Mouse (Mus musculus) kidney, postnatal 4 days (tissue): ENCODE data around the gene 4930432K21Rik.

Experiments
- DNase-seq, 2 experiments: peaks; one replicate each; pipeline ENCODE4 v3.0.0; 2021; ENCODE audit warnings: mixed read lengths in 2 of 2

4930432K21Rik gene

DNA sequence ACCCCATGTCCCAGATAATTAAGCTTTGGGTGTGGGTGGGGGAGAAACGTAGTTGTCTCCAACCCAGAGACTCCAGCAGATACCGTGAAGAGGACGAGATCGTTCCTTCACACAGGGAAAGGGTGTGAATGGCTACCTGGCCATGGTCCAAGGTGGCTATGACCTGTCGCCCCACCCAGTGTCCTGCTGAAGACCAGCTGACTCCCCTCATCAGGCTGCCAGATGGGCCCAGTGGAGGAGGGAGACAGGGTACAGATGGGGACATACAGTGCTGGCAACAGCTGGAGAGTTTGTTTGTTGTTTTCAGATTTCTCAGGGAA is 666 bp downstream of the 4930432K21Rik start:
- DNase-seq = peak; percentile 25 to 27

DNA sequence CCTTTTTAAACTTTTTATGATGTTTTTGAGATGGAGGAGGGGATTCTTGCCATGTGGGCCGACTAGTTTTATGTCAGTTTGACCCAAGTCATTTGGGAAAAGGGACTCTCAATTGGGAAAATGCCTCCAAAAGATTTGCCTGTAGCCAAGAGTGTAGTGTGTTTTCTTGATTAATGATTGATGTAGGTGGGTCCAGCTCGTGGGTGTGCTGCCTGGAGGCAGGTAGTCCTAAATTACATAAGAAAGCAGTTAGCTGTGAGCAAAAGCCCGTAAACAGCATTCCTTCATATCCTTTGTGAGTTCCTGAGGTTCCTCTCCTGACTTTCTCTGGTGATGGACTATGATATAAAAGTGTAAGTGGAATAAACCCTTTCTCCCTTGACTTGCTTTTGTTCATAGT is 1.4 kb downstream of the 4930432K21Rik start:
- no peak for DNase-seq

DNA sequence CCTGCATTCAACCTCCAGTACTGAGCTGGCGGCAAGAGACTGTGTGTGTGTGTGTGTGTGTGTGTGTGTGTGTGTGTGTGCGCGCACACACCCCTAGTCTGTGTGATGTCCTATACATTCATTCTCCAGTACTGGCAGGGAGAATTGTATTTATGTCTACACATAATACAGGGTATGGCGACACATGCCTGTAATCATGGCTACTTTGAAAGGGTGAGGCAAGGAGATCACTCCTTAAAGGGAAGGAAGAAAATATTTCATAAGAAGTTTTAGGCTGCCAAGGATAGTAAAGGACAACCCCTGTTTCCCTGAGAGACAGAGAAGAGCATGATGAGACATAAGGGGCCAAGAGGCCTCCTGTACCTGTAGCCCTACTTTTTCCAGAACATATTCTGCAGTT is 9.8 kb downstream of the 4930432K21Rik start:
- no peak for DNase-seq

DNA sequence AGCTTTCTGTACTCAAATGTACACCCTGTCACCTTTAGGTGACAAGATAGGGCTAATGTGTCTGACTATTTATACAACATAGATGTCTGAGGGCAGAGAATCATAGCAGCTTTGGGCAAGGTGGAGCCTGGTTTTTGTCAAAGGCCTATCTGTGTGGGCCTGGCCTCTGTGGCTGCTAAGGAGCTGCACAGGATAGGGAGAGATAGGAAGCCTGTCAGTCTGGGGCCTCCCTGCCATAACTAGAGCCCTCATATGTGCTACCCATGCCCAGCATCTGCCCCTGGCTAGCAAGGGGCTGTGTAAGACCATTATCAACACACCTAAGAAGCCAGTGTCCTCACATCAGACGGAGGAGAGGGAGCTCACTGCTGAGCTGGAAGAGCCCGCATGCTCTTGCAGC is 19.9 kb downstream of the 4930432K21Rik start:
- DNase-seq = no peak

DNA sequence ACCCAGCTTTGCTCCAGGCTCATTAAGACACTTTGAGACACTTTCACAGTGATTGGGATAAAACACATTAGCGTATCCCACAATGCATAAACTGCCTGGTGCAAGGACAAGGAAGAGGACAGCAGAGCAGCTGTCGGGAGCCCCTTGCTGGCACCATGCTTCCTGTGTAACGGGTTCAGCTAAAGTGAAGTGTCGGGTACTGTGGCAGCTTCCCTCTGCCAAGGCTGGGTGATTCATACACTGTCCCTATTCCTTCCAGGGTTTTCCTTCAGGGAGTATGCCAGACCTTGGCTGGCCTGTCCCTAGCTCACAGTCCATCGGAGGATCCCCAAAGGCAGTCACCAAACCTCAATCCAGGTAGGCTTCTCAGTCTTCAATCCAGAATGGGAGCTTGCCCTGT is 22.3 kb downstream of the 4930432K21Rik start:
- DNase-seq = no peak

DNA sequence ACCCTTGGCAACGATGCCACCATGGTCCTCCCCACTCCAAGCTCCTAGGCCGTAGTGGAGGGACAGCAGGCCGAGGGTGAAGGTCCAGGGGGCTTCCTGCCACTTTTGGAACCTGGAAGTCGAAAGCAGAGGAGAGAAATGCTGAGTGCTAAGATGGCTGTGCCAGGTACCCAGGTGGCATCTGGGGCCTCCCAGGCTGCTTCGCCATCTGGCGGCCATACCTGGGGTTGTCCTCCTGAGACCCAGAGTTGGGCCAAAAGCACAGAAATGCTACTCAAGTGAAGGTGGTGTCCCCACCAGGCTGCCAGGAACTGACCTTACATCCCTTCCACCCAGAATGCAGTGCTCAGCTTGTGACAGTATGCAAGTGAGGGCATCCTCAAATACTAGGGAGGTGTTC is 26.0 kb downstream of the 4930432K21Rik start:
- DNase-seq = peak; percentile 39 to 54

DNA sequence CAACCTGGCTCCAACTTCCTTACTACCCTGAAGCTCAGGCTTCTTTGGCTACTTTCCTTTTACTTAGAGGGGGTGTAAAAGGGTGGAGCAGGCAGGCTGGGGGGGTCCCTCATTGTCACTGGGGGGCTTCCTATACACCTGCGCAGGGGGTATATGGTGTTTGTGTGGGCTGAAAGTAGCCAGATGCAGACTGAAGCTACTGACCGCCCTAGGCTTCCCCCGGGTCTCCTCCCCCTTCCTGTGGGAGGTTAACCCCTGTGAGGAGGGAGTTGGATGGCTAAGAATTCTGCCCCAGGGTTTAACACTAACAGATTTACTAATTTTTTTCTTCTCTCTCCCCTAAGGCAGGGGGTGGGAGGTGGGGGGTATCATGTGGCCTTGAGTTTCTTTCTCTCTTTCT is 28.7 kb downstream of the 4930432K21Rik start:
- peak; percentile 33 to 53 for DNase-seq

DNA sequence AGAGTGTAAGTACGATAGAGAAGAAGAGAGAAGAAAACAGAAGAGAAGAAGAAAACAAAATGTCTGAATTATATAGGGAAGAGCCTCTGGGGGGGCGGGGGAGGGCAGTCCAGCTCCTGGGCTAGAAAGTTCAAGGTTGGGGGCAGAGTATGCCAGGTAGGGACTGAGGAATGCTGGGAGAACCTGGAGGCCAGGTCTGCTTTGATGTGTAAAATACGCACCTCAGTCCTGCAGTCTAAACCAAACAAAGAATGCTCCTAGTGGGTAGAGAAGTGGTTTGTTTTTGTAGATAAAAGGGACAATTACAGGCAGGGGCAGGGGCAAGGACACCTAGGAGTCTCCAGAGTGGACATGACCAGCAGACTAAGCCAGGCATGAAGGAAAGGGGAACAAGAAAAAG is 29.6 kb downstream of the 4930432K21Rik start:
- DNase-seq = no peak

DNA sequence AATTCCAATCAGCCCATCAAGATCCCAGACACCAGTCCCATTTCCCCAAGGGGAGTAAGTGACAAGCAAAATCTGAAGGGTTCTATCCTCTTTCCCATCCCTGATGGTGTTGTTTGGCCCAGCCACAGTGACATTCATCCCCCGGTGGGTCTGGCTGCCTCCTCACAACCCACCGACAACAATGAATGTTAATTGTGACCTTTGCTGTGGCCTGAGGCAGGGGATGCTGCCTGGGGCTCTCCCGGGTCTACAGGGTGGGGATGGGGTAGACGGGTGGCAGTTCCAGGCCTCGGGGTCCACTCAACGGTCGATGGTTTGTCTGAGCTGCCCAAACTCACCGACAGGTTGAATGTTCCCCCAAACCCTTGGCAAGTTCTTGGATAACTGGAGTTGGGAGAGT is 30.8 kb downstream of the 4930432K21Rik start:
- DNase-seq = no peak

DNA sequence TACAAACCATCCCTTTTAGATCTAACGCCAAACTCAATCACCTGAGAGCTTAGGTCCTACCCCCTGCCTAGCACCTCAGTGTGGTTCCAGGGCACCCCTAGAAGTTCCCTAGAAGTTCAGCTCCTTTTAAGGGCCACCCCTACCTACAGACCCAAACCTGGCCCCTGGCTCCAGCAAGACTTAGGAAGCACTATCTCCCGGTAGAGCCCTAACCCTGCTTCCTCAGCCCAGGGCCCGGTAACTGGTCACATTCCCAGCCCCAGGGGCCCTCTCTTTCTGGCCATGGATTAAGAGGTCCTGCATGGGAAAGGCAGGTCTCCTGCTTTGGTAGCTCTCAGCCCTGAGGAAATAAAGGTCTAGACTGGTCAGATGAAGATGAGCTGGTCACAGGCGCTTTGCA is 32.1 kb downstream of the 4930432K21Rik start:
- DNase-seq = no peak

DNA sequence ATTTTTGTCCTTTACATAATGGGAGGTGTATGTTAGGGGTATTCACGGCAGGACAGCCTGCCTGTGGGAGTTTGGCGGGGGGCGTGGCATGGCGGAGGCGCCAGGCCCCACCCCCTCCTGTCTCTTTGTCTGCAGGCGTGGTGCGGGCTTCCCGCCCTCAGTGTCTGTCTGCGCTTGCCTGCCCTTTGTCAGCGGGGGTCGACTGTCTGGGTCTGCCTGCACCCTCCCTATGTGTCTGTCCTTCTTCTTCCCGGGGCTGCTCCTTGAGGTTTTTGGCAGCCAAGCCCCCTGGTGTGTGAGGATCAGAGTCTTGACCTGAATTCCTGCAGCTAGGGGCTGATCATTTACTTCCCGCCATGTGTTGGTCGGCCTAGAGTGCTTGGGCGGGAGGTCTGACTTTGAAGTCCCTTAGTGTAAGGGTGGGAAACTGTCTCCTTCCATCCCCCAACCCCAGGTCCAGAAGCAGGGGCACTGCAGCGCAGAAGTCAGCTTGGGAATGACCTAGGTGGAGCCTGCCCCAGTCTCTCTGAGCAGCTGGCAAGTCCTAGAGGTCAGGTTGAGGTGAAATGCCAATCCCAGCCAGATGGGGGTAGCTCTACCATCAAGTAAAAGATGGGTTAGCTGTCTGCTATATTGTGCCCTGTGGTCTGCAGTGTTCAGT is 32.8 kb downstream of the 4930432K21Rik start:
- DNase-seq = peak; percentile 79 to 86

DNA sequence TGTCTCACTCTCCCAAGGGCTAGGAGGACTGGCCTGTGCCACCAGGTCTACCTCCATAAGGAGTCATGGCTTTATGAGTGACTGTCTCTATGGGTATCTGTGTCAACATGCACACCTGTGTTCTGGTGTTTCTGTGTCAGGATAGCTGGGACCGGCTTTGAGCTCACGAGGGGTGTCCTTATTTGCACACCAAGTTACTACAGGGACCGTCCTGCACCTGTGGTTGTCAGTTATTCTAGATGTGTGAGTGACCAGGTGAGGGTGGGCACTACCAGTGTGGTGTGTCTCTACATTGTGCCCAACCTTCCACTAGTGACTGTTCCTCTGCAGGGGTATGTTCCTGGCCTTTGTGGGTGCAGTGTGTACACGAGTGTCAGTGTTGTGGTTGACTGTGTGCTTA is 35.0 kb downstream of the 4930432K21Rik start:
- peak in 1 of 2 experiments; percentile 27 for DNase-seq

DNA sequence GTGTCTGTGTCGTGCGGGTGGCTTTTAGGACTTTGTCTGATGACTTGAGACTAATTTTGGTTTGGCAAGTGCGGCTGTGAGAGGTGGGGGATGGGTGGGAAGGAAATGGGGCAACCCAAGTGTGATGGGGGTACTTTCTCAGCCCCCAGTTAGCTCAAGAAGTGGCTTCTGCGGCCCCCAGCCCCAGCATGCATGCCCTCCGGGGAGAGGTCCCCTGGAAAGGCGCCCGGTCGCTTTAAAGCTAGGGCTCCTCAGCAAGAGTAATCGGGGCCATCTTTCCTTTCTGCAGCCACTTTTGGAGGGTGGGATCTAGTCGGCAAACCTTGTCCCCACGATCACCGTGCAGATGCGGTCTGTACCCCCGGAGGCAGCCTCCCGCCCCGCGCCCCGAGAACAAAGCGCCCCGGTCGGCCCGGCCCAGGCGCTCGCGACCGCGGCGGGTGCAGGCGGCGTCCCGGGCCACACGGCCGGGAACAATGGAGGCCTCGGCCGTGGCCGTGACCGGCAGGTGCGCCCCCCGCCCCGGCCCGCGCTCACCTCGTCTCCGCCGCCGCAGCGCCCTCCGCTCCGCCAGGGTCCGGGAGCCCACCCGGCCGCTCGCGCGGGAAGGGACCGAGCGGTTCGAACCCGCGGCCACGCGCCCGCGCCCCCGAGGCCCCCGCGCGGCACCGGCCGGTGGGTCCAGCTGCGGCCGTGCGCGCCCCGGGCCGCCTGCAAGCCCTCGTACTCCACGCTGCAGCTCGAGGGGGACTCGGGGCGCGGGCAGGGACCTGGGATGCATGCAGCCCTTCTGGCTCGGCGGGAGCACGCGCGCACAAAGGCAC is 35.6 kb downstream of the 4930432K21Rik start:
- DNase-seq = peak; percentile 70 to 79

DNA sequence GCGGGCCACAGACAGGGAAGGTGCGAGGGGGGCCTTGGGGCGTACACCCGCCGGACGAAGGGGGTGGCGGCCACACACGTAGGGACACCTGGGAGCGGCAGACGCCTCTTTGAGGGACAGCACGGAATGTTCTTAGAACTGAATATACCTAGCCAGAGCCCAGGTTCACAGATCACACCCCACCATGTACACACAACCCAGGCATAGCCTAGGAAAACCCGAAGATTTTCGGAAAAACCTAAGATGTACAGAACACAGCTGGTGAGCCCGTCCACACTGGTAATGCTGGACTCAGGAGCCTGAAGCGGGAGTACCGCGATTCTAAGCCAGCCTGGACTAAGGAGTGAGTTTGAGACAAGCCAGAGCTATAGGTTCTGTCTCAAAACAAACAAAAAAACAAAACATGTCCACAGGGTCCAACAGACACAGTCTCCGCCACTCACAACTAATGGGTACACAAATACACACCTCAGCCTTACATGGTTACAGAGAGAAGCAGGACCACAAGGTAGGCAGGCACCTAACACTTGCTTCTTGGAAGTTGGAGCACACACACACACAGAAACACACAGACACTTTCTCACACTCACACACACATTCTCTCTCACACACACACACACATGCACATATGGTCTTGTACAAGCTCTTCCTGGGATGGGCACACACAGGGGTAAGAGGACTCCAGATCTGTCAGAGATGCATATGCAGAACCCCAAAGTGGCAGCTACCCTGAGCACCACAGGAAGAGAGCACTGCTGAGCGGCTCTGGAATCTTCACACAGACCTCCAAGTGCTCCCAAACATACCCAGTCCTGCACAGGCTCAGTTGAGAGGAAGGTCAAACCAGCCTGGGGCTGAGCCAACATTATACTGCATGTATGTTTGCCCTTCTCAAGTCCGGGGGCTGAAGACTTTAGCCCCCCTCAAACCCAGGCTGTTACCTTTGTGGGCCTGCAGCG is 36.5 kb downstream of the 4930432K21Rik start:
- no peak for DNase-seq

DNA sequence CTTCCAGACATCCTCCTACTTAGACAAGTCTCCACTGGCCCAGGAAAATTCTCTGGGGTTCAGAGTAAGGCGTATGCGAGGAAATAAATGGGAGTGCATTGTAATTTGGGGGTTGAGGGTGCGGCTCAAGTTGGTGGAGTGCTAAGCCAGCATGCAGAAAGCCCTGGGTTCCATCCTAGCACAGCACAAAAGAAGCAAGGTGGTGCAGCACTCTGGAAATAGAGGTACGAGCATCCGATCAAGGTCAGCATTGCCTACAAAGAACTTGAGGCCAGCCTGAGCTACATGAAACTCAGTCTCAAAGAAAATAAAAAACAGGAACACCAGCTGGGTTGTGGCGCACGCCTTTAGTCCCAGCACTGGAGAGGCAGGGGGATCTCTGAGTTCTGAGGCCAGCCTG is 37.3 kb downstream of the 4930432K21Rik start, which contains the start of gene Nanos3:
Gene Nanos3 (minus strand): TSS at position 101 of the 400 bp plus-strand sequence.
- no peak for DNase-seq

DNA sequence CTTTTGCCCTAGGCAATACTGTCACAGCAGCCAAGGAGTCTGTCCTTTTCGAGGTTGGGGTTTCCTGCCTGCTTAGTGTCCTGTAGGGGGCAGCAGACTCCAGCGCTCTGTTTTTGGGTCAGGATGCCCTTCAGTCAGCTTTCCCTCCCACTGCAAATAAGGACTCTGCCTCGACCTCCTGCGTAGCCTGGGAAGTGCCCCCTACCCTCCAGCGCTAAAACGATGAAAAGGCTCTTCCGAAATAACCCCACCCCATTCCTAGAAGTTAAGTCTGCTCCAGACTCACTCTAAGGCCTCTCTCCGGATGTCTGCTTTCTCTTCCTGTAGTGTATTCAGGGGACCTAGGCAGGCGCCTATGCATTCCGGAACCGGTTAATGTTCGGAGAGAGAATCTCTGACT is 38.7 kb downstream of the 4930432K21Rik start:
- peak; percentile 76 to 84 for DNase-seq

DNA sequence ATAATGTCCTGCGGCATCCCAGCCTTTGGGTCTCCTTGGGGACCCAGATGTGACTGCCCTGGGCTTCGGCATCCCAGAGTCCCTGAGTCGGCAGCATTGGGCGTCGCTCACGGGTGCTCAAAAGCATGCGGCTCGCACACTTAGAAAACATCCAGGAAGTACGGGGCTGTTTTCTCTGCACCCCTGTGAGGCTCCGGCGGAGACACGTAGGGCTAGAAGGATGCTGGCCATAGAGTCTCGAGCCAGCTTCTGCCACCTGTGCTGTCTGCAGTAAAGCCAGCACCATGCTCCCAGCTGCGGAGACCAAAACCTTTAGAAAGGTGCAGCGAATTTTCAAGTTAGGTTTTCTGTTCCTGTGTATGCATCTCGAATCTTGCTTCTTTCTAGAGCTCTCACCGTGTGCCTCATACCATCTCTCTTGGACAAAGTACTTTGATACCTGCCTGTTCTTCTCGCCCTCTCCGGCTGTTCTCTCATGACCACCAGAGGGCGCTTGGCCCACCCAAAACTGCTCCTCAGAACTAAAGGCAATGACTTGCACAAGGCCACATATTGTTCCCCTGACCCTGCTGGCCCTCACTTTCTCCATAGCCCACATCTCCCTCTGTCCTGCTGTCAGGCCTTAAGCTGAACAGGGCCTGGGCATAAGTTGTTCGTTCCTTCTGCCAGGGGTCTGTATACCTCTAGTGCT is 39.4 kb downstream of the 4930432K21Rik start:
- DNase-seq = peak; percentile 76 to 83

DNA sequence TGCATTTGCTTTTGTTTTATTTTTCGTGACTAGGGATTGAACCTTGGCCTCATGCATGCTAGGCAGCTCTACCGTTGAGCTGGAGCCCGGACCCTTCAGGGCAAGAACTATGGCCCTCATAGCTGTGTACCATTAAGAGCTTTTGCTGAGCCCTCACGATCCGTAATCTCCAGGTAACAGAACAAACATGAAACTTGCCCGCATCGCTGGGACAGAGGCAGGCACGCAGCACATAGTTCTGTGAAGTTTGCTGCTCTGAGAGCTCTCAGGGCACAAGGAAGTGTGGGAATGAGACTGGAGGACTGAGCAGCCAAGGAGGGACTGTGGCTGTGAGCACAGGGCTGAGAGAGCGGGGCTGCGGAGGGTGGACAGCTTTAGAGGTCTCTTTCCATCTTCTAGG is 40.8 kb downstream of the 4930432K21Rik start:
- no peak for DNase-seq

DNA sequence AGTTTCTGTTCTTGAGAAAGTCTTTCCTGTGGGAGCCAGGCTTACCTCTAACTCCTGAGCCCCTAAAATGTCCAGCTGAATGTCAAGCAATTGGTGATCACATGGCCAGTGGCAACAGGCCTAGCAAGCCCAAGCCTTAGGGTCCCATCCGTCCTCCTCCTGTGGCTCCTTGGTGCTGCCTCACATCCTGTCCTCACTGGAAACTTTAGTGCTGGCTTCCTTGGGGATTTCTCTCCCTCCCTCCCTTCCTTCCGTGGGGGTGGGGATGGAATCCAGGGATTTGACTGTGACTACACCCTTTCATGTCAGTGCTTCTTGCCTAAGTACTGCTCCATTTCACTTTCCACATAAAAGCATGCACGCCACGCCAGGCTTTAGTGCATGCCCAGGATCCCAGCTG is 41.8 kb downstream of the 4930432K21Rik start:
- DNase-seq = peak; percentile 60 to 74

DNA sequence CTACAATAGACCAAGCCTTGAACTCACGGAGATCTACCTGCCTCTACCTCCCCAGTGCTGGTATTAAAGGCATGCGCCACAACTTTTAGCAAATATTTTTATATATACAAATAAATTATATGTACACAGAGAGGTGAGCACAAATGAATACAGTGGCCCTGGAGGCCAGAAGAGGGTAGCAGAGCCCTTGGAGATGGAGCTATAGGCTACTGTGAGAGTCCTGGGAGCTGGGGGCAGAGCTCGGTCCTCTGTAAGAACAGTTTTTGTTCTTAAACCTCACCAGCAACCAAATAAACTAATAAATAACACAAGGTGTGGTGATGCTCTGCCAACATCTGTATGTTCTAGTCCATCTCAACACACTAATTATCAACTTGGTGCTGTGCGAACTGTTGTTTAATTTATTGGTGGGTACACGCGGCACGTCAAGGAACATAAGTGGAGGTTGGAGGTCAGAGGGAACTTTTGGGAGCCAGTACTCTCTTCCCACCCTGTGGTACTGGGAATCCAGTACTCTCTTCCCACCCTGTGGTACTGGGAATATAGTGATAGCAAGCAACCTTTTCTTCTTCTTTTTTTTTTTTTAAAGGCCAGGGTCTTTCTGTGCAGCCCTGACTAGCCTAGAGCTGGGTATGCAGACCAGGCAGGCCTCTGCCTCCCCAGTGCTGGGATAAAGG is 42.5 kb downstream of the 4930432K21Rik start:
- peak in 1 of 2 experiments; percentile 35 for DNase-seq

DNA sequence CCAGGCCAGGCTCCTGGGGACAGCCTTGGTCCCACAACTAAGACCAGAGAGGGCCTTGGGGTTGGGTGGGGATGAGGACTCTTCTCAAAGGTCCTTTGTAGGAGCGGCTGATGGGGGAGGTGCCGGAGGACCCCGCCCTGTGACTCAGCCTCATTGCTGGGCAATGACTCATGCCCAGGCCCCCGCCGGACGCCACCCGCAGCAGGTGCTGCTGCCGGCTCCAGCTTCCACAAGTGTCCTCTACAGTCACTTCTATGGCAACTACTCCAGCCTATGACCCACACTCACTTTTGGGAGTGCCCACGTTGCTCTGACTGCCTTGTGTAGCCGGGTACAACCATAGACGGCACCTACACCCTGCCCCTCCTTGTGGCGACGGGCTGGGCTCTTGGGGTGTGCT is 44.2 kb downstream of the 4930432K21Rik start:
- peak; percentile 62 to 77 for DNase-seq

DNA sequence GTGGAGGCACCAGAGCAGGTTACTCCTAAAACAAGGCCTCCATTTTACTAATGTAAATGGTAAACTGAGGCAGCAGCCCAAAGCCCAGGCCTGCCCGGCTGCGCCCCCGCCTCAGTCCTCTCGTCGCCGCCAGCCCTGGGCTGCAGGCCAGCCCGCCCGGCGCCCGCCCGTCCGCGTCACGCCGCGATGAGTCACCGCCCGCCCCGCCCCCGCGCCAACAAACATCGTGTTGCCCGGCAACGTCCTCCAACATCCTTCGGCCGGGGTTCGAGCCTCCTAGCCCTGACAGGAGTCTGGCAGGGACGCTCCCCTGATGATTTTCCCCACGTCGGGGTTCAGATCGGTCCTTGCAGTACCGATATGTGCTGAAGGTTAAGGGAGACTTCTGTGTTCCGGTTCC is 44.7 kb downstream of the 4930432K21Rik start:
- peak; percentile 87 to 90 for DNase-seq
